Mouse (Mus musculus) NIH3T3 (cell line): ENCODE measurements around the gene Sort1.

Experiments used
- DNase-seq: peaks from one replicate; pipeline ENCODE4 v3.0.0-alpha.2; 2012; ENCODE audit warnings: low read depth

Gene Sort1

DNA sequence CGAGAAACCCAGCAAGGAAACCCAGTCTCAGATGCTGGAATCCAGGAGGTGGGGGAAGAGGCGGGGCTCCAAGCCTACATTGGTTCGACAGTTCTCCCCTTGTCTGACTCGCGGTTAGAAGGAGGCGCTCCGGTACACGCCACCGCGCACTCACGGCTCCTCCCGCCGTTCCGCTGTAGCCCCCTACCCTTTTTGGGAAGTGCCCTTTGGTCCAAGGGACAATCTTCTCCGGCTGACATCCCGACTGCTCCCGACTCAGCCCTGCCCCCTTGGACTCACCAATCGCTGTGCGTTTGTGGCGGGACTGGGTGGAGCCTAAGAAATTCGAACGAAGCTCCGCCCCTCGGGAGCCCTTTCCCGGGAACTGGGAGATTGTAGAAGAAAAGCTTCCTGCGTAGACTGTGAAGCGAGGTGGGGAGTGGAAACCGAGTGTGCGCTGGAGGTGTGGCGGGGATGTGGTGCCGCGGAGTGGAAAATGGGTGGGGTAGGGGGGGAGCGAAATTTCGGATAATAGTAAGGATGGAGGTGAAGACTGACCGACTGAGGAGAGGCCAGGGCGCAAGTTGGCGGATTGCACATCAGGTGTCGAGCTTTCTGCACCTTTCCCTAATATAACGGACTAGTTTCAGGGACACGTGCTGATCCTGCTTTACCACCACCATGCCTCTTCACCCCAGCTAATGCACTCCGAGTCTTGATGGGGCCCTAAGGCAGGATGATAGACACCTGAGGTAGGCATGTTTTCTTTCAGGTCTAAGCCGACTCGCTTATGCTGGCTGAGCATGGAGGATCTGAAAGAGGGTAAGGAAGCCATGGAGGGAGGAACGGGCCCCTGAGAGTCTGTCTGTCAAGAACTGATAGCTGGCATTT lies 99.8 kb downstream of the Sort1 start, which contains the start of gene Psrc1:
Gene Psrc1 (plus strand): TSS at position 355 of the 870 bp plus-strand sequence.
- DNase-seq, result peak; percentile 89

DNA sequence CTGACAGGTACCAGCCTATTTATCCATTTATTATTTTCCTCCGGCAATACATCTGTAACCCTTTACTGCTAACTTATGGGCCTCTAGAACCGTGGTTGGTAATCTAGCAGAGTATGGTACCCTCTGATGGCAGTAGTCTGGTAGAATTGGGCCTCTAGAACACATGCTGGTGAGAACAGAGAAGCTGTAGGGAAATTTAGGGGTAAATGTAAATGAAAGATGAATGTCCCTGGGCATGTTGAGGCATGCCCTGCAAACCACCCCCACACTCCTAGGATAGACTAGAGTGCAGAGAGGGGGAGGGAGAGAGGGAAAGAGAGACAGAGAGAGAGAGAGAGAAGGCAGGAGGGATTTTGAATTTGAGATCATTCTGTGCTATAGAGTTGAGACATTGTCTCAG lies 100.5 kb downstream of the Sort1 start:
- peak; percentile 21 for DNase-seq

DNA sequence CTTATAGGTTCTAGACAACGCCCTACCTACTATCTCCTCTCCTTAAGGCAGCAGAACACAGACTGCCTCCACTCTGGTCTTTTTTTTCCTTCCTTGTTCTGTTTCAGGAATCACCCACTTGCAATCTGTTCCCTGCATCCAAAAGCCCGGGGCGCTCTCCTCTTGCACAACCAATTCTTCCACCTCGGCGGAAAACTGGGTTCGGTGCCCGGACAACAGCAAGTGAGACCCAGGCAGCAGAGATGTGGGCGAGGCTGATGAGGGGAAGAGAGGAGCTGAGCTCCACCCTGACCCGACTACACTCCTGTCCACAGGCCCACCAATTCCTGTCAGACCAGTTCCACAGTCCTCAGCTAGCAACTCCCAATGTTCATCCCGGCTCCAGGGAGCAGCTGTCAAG lies 102.3 kb downstream of the Sort1 start:
- no peak for DNase-seq

DNA sequence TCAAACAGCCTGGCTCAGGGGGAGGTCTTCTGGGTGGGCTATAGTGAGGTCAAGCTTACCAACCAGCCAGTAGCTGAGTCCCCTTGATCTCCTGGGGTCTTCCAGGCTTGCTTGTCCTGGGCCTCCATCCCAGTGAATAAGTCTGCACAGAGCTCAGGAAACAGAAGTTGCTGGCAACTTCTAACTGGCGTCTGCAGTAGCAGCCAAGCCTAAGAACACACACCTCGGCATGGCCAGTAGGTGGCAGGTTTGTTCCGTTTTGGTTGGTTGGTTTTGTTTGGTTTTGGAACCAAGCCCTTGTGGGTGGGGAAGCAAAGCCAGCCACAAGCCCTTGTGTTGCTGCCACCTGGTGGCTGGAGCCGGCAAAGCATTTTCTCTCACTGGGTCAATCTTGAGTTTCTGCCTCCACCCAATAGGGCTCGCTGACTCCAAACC lies 105.2 kb downstream of the Sort1 start:
- peak; percentile 98 for DNase-seq

DNA sequence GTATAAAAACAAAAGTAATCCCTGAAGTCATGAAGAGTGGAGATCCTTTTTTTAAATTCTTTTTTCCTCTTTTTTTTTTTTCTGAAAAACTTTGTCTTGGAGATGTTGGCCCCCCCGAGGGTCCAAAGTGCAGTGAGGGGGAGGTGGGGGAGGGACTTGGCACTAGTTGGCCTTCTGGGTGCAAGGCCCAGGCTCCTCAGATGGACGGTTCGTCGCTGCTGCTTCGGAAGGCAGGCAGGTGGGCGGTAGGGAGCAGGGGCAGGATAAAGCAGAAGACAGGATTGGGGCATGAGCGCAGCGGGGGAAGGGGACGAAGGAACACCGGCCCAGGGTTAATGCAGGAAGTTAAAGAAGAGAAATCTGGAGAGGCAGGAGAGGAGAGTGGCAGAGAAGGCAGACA lies 108.4 kb downstream of the Sort1 start:
- no peak for DNase-seq

DNA sequence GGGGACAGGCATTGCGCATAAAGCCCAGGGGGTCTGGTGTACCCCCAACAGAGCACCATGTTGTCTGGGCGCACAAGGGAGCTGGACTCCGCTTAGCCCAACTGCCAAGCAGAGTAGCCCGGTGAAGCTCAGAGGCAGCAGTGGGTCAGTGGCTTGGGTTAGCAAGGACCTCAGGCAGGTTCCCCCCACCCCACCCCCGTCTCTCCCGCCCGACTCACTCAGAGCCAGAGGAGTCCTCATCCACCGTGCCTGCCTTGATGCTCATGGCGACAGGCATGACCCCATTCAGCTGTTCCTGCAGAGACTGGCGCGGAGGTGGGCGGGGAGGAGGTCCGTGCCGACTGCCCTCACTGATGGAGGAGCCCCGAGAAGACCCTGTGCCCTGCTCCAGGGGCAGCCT lies 108.9 kb downstream of the Sort1 start:
- DNase-seq, result no peak

DNA sequence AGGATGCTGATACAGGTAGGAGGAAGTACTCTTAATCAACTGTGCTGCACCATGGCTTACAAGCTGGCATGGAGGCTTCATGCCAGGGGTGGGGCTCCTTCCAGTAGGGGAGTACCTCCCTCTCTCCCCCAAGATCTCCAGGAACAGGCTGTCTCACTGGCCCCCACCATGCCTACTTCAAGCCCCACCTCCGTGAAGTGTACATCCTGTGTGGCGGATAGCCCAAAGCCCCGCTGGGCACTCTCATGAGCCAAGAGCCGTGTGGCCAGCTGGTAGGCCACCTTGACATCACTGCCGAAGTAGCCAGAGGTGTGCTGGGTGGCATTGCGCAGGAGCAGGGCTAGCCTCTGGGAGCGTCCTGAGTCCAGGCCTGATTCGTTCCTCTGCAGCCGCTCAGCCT lies 114.4 kb downstream of the Sort1 start:
- DNase-seq, result no peak

DNA sequence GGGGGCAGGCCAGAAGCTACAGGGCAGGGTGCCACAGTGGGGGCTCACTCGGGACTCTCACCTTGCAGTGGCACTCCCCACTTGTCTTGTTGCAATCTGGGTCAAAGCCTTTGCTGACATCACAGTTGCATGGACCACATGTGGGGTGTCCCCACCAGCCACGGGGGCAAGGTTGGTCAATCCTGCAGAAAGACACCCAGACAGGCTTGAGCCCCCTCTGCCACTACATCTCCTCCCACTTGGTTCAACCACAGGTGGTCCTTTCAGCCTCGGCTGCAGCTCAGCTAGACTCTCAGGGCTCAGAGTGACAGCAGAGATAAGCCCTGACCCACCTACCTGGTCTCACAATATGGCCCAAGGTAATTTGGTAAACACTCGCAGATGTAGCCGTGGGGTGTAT lies 116.6 kb downstream of the Sort1 start:
- no peak for DNase-seq

DNA sequence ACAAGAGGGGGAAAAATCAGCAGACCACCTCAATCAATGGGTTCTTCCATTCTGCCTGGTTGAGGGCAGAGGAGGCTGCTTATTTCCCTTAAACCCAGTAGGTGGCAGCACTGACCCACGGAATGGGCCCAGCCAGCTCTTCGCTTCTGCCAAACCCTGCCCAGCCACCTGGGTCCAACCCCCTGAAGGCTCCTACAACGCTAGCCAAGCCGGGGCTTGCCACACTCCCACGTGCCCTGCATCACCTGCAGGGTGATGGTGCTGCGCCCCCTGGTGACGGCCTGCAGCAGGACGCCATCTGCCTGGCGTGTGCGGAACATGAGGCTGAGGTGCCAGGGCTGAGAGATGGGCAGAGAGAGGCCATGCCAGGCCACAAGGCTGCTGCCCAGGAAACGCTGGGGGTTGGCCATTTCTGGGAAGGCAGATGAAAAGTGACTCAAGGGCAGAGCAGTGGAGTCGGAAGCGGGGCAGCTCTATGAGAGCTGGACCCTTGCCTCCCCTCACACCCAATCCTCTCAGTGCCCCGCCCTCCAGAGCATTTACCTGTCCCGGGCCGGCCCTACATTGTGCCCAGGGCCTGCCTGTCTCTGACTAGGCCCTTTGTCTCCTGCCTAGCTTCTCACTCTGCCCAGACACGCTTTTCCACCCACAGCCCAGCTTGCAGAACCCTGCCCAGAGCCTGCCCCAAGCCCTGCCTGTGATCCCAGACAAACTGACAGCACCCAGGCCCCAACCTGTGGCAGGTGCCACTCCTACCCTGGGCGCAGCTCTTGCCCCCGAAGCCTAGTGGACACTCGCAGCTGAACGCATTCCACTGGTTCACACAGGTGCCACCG lies 118.0 kb downstream of the Sort1 start:
- DNase-seq, result peak; percentile 95

DNA sequence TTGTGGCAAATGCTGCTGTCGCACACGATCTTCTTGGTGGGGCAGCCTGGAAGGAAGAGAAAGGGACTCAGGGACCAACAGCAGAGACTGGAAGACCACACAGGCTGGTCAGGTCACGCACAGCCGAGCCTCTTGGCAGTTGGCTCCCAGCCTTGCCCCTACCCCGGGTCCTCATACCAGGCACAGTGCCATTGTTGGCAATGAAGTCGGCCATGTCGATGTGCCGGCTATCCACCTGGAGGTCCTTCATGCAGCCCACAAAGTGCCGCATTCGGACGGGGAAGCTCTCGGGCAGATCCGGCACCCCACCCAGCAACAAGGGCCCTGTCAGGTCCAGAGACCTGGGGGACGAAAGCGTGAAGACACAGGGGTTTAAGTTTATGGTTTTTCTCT lies 118.6 kb downstream of the Sort1 start:
- no peak for DNase-seq

DNA sequence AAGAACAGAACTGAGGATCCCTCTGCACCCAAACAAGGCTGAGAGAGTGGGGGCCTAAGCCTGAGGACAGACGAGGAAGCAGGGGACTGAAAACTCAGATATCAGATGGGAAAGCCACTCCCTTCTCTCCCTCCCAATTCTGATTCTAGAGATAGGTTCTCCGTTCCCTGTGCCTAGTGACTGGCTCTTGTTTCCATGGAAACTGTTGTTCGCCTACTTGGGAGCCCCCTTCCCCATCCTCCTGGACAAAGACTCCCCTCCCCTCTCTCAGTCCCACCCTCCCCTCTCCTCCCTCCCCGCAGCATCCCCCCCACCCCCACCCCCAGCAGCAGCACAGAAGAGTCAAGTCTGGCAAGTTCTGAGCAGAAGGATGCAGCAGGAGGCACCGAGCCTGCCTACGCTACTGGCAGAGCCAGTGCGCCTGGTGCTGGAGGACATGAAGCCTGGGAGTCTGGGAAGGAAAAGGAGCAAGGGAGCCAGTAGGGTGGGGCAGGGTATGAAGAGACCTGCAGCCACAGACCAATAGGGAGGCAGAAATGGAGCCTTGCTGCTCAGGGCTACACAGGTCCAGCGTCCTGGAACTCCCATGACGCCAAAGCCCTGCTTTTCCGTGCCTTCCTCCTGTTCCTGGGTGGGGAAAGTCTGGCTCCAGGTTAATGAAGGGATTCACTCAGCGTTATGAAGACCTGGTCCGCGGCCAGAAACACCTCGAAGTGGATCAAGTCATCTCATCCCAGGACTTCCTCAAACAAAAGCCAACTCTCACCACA lies 121.8 kb downstream of the Sort1 start:
- no peak for DNase-seq

DNA sequence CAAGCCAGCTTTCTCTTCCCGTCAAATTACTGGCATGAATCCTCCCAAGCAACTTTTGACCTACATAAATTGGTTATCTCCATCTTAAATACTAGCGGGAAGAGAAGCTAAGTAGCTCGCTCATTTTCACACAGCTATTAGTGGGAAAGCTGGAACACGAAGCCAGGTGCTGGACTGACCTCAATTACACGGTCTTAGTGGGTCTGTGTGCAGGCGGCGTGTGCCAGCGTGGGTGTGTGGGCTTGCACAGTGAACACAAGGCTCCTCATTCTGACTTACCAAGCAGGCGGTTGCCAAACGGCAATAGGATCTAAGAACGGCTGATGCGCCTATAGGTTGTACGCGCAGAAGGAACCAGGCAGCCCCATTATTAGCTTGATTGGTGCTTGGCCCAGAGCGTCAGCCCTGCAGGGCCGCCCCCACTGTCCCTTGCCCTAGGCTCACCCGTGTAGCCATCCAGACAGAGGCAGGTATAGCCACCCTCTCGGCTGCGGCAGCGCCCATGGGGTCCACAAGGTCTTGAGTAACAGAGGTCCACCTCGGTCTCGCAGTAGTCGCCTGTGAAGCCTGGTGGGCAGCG lies 122.5 kb downstream of the Sort1 start:
- DNase-seq, result no peak

DNA sequence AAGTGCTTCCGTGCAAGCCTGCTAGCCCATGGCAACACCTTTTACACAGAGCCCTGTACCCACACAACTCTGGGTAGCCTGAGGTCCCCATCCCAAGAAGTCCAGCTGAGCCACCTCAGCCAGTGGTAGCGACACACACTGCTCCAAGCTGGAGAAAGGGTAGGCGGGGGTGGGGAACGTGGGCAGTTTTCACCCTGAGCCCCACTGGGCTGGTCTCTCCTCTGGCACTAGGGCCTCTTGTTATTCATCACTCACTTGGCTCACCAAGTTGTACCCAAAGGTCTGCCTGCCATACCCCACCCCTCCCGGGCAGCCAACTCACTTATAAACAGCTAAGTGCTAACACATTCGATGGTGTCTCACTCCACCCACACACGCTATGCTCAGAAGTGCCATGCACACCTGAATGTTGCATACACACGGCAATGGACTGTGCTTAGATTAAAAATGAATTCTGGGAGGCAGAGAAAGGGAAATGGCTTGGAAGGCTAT lies 124.7 kb downstream of the Sort1 start:
- DNase-seq, result no peak

DNA sequence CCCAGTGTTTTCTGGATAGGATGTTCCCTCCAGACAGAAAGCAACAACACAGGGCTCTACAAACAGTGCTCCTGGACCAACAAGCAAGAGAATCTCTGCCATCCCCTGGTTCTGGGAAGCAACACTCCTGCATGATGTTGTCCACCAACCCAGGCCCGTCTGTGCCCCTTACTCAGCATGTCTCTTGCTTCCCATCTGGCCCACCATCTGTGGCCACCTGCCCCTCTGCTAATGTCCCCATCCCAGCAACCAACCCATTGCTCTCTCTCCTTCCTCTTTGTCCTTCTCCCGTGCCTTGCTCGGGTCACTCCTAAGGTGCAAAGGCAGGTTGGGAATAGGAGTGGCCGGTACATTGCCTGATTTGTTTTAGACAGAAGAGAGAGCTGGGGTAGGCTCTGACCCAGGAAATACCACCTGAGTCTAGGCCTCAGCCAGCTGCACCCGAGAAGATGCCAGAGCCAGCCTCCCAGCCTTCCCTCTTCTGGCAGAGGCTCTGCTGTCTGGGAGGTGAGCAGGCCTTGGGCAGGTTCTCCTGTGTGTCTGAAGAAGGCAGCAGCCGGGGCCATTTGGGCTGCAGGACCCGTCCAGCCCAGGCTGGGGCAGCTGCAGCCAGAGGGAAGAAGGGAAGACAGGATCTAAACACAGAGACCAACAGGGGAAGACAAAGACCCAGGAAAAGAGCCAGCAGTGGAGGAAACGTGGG lies 125.9 kb downstream of the Sort1 start:
- DNase-seq, result no peak

DNA sequence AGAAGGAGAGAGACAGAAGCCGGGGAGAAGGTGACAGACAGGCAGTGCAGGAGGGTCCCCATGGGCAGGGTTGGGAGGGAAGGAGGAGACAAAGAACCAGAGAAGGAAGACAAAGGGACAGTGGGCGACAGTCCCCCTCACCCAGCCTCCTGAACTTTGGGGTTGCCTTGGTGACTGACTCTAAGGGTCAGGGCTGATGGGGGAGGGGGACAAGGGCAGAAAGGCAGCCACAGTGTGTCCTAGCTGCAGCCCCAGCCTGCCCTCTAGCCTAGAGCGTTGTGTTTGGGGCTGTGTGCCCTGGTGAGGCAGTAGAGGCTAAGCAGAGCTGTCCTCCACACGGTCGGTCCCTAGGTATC lies 126.5 kb downstream of the Sort1 start:
- DNase-seq, result no peak
